Mouse (Mus musculus) cerebellum, adult 9-10 months (tissue): Measurements from ENCODE around the gene Ccdc22.
A peak's percentile ranks its signal among the peaks of the same experiment; 100 is the strongest.

Source experiments
- DNase-seq: peaks from one replicate; pipeline ENCODE4 v3.0.0; 2022

Ccdc22 gene

DNA sequence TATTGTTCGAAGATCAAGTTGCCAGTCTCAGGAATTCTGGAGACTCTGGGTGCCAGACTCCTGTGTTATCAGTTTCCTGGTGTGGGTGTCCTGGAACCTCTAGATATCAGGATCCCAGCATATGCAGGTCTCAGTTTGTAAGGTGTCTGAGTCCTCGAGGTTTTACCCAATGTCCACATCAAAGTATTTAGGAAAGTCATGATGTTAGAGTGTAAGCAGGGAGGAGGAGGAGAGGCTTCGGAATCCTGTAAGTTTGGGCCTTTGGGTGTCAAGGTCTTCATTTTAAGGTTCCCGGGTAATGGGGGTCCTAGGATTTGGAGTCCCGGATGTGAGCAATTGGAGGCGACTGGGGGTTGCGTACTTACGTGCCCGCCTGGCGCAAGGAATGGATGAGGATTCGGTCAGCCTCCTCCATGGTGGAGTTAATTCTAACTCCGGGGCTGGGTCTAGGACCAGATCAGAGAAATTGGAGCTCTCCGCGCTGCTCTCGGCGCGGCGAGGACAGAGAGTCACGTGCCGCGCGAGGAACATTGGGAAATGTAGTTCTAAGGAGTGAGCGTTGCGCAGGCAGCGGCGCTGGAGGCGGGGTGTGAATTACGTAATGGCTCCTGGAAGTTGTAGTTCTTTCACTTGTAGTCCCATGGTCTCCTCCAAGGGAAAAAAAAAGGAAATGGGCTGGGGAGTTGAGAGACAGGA is at the start of gene Ccdc22:
Ccdc22 (minus strand) TSS at position 639 of the 696 bp plus-strand sequence.
- peak; percentile 87 for DNase-seq

DNA sequence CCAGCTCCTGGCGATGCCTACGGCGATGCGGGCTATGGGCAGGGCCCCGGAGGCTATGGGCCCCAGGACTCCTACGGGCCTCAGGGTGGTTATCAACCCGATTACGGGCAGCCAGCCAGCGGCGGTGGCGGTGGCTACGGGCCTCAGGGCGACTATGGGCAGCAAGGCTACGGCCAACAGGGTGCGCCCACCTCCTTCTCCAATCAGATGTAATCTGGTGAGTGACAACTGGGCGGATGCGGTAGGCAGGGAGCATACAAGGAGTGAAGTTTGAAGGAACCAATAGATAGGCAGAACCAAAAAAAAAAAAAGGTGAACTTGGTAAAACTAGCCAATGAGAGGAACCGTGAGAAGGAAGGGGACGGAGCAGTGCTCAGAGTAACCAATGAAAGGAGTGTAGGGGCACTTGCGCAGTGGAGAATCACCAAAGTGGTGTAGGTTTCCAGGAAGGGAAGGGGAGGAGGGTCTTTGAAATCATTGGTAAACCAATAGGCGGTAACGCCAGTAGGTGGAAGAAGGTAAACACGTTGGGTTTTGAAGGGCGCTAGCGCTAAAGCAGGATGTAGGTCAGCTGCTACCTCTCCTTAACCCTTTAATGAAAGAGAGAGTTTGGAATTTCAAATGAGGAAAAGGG is 43.5 kb upstream of the Ccdc22 start:
- peak; percentile 56 for DNase-seq

DNA sequence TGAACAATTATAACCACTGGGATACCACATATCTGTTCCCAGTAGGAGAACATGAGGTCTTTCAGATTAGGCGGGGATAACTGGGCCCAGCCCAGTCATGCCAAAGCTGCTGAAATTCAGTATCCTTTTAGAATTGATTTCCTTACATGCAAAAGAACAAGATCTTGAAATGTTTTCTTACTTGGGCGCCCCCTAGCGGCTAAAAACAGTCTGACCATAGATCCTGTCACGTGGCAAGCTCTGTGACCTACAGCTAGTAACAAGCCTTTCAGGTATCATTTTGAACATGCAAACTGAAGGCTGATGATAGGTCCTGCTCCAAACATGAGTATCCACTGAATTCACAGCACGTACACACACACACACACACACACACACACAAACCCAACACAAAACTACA is 40.0 kb upstream of the Ccdc22 start:
- peak; percentile 88 for DNase-seq

- peak; percentile 45 for DNase-seq
Measured at GRCm38 (mm10) chrX:7640785-7641184, 35.5 kb upstream of the Ccdc22 start.

- DNase-seq: peak; percentile 66
Measured at GRCm38 (mm10) chrX:7639536-7640325, 34.4 kb upstream of the Ccdc22 start.

DNA sequence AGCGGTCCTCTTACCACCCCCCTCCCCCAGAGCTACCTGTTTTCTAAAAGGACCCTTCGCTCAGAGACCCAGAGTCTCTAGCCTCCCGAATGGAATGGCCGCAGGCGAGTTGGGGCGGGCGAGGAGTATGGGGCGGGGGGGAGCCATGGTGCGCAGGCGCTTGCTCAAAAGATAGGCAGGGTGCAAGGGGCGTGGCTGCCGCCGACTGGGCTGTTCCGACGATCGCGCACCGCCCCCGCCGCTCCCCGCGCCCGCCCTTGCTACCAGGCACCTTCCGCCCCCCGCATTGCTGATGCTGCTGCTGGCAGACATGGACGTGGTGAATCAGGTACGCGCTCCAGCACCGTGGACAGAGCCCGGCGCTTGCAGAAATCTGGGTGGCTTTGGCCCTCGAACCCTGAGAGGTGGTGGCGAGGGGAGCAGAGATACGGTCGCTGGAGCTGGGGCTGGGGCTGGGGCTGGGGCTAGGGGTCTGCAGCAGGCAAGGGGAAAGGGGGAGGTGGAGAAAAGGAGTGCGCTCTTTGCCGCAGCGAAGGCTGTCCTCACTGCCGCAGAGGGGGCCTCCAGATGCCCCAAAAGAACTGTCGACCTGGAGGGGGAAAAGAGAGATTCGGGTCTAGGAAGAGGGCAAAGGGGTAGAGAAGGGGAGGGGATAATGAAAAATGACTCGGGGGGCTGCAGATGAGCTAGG is 33.2 kb upstream of the Ccdc22 start, which contains the start of gene Syp:
Syp (plus strand) TSS at position 71 of the 691 bp plus-strand sequence.
- peak; percentile 94 for DNase-seq

GRCm38 (mm10) chrX:7635101-7635500 is 29.8 kb upstream of the Ccdc22 start:
- DNase-seq: no peak

DNA sequence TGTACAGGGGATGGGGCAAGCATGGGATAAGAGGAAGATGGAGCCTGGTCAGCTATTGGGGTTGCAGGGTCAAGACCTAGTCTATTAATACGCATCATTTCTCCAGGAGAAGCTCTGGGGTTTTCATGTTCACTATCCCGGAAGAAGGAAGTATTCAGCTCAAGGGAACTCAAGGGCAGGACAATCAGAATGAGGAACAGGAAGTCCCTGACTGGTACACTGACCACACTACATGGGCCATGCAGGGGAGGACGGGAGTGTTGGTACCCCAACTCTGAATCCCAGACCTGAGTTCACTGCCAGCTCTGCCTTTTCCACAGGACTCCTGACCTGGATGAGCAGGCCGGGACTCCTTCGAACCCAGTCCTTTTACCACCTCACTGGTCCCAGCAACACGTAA is 27.2 kb upstream of the Ccdc22 start:
- no peak for DNase-seq

DNA sequence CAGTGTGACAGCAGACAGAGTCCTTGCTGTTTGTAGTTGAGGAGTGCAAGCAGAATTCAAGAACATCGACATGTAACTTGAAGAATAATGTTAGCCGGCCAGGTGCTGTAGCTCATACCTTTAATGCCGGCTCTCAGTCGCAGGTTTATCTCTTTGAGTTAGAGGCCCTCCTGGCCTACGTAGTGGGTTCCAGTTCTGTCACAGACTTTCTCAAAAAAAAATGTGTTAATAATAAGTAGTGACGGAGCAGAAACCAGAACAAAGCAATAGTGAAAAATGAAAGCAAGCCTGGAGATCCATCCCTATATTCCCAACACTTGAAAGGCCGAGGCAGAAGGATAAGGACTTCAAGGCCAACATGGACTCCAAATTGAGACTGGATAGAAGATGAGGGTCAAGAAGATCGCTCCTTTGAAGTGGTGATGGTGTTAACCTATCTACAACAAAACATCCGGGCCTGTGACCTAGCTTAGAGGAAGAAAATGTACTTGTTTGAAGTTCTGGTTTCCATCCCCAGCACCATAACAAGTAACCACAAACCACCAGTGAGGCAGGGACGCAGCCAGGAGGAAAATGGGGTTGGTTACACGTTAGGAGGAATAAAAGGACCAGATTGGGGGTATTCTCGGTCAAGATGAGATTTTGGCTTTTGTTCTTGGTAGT is 12.7 kb upstream of the Ccdc22 start:
- DNase-seq: no peak

- DNase-seq: peak; percentile 35
Measured at GRCm38 (mm10) chrX:7610536-7611258, 5.4 kb upstream of the Ccdc22 start.

- DNase-seq: peak; percentile 57
Measured at GRCm38 (mm10) chrX:7610035-7610434, 4.7 kb upstream of the Ccdc22 start.

- no peak for DNase-seq
Measured at GRCm38 (mm10) chrX:7606783-7607182, 1.5 kb upstream of the Ccdc22 start, which contains the start of gene Cacna1f. TSS of gene Cacna1f (plus strand) at chrX:7607083.

DNA sequence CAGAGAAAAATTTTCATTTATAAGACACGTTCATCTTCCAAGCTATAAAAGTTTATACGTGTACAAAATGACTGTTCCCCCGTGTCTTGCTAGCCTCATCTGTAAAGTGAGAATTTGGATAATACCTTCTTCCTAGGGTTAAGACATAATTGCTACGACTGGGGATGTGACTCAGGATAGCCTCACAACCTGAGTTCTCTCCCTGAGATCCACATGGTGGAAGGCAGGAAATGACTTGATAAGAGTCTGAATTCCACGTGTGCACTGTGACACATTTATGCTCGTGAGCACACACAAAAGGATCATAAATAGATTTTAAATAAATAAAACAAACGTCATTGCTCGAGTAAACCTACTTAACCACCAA is 241 bp upstream of the Ccdc22 start:
- DNase-seq: no peak

DNA sequence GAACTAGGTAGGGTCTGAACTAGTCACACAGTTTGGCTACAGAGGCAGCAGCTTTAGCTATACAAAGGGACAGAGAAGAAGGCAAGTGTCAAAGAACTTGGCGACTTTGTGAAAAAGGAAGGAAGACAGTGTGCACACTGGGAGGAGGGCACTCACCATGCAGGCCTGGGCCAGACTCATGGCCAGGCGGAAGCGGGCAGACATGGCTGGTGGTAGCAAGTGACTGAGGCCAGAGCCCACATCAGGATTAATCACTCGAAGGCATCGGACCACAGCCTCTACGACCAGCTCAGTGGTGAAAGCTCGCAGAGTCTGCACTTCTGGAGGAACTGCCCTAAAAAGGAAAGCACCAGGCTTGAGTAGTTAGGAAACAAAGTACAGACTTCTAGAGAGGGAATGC is 1.3 kb downstream of the Ccdc22 start:
- no peak for DNase-seq

- DNase-seq: no peak
Measured at GRCm38 (mm10) chrX:7595371-7595770, 9.9 kb downstream of the Ccdc22 start.

- no peak for DNase-seq
Measured at GRCm38 (mm10) chrX:7586356-7586755, 19.0 kb downstream of the Ccdc22 start.

GRCm38 (mm10) chrX:7583881-7584280 is 21.4 kb downstream of the Ccdc22 start:
- no peak for DNase-seq

DNA sequence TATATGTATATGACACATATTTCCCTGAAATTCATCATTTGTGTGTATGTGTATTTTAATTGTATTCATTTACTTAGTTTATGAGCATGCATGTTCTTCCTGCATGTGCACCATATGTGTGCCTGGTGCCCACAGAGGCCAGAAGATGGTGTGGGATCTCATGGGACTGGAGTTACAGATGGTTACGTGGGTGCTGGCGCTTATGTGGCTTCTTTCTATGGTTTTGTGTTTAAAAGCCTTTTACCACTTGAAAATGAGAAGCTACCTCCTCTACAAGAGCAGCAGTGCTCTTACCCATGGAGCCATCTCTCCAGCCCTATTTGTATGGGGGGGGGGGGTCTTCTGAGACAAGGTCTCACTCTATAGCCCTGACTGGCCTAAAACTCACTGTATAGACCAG is 24.2 kb downstream of the Ccdc22 start:
- no peak for DNase-seq

DNA sequence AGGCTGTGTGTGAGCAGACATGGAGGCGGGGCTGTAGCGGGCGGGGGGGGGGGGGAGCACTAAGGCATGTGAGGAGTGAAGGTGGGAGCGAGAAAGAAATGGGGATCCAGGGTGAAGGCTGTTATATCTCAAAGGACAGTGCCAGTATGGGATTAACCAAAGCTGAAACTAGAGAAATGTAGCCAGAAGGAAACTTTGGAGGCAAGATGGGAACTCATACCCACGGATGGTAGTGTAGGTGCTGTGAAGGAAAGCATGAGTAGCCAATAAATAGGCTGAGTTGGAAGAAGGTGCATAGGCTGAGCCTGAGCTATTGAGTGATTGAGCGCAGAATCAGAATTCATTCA is 30.5 kb downstream of the Ccdc22 start:
- no peak for DNase-seq

GRCm38 (mm10) chrX:7574087-7574884 is 31.0 kb downstream of the Ccdc22 start, which contains the start of gene Ppp1r3f:
TSS of gene Ppp1r3f (minus strand) at chrX:7574283.
- peak; percentile 98 for DNase-seq
